Mouse (Mus musculus) G1E (cell line): ENCODE measurements around the gene Brat1. TPM values are rescaled to one million over a fixed set of nuclear protein-coding genes. Genes with fewer than 3 reads are reported as not detected.

Source experiments
- ATAC-seq: 2 replicates; pipeline ENCODE4 v1.8.0; 2016; ENCODE audit warnings: mild to moderate bottlenecking; ENCODE audit not compliant: insufficient number of reproducible peaks, poor library complexity, low FRiP score, severe bottlenecking; ENCODE audit errors: extremely low read depth
- DNase-seq: peaks from one replicate; pipeline ENCODE4 v3.0.0; 2012; ENCODE audit warnings: low spot score
- H3K27me3 ChIP-seq: 2 replicates; pipeline ENCODE4 v1.6.1; 2012; ENCODE audit warnings: mild to moderate bottlenecking, low read length, inconsistent platforms; ENCODE audit not compliant: insufficient read depth
- H3K36me3 ChIP-seq: replicated peaks from 2 replicates; pipeline ENCODE3; 2012; ENCODE audit warnings: mild to moderate bottlenecking, inconsistent platforms
- H3K4me1 ChIP-seq: 2 replicates; pipeline ENCODE4 v1.6.1; 2012; ENCODE audit warnings: low read depth, low read length, inconsistent platforms, mixed read lengths; ENCODE audit not compliant: insufficient read depth
- H3K4me3 ChIP-seq: 2 replicates; pipeline ENCODE4 v1.5.1; 2012; ENCODE audit warnings: low read depth, mild to moderate bottlenecking, inconsistent platforms, low read length, moderate library complexity, mixed read lengths
- H3K9me3 ChIP-seq: replicated peaks from 2 replicates; pipeline ENCODE4 v1.6.1; 2012; ENCODE audit warnings: inconsistent platforms
- CTCF ChIP-seq: IDR thresholded peaks from 2 replicates; pipeline ENCODE4 v1.5.1; 2012; ENCODE audit warnings: low read depth, low read length, inconsistent platforms, mixed read lengths
- GATA1 ChIP-seq: IDR thresholded peaks from 2 replicates; pipeline ENCODE4 v1.6.1; 2012; ENCODE audit warnings: borderline replicate concordance, low read length, inconsistent platforms, mixed read lengths
- GATA2 ChIP-seq: IDR thresholded peaks from 2 replicates; pipeline ENCODE4 v1.6.1; 2012; ENCODE audit warnings: low read depth, low read length, inconsistent platforms, borderline replicate concordance
- POLR2AphosphoS5 ChIP-seq: IDR thresholded peaks from 2 replicates; pipeline ENCODE4 v1.6.1; 2012; ENCODE audit warnings: low read depth, low read length, inconsistent platforms; ENCODE audit not compliant: insufficient replicate concordance
- TAL1 ChIP-seq: conservative IDR thresholded peaks from 2 replicates; pipeline ENCODE4 v1.6.1; 2012; ENCODE audit warnings: low read depth, low read length, inconsistent platforms, mixed read lengths
- polyA plus RNA-seq: library from polyadenylated mRNA; stranded (reverse); fragments of >175 nt; gene quantifications from 2 replicates; pipeline ENCODE4 v1.2.3, GENCODE M21; 2012
- total RNA-seq, 2 experiments: library from RNA; stranded (forward) in 1 of 2; stranded (reverse) in 1 of 2; fragments of 200-1000 nt in 1 of 2; fragments of >200 nt in 1 of 2; fragmentation: Nextera tagmentation in 1 of 2; gene quantifications; 2 replicates each; pipeline ENCODE4 v1.2.3; 2014 to 2017

Gene Brat1
- total and polyA plus RNA-seq, 3 experiments: 9.5 to 25.7 (median 11.1) TPM

GRCm38 (mm10) chr5:140726946-140727740 lies 22.3 kb downstream of the Brat1 start:
- DNase-seq: no peak
- peaks cover 9% of the 10 kb centered on the region for H3K4me1 ChIP-seq
- H3K4me3 ChIP-seq: no peak overlapping the region
- TF ChIP-seq CTCF (no peak), GATA1 (no peak), POLR2AphosphoS5 (no peak; the same call in 1 of the 2 replicates), GATA2 (no peak), TAL1 (no peak)
- ATAC-seq: no peak
- no peaks in the 10 kb centered on the region for H3K36me3 ChIP-seq
- H3K27me3 ChIP-seq: peaks cover 22% of the 10 kb centered on the region
- H3K9me3 ChIP-seq: no peaks in the 10 kb centered on the region

DNA sequence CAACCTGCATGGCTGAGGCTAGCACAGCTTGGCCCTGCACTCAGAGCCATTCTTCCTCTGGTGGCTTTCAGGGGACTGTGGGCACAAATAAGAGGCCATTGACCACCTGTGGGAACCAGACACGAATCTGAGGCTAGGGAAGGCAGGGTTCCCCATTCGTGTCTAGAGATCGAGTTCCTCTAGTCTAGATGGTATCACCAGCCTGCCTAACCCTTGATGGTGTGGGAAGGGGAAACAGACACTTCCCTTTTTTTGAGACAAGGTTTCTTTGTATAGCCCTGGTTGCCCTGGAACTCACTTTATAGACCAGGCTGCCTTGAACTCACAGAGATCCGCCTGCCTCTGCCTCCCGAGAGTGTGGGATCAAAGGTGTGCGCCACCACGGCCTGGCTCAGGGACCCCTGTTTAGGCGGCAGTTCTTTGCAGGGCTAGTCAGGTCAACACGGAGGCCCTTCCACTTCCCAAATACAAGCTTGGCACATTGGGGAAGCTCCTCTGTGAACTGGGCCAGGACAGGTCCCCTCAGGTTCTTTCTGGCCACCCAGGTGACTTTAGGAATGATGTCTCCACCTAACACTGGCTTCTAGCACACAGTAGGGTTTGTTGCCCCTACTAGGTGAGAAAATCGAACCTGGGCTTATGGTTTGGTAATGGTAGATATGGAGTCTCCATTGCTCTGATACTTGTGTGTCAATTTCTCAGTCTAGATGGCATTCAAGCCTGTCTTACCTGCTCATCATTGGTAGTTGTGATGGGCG lies 26.4 kb downstream of the Brat1 start:
- H3K36me3 ChIP-seq: no peaks in the 10 kb centered on the region
- H3K27me3 ChIP-seq: peaks cover 39% of the 10 kb centered on the region
- no peak for TF ChIP-seq POLR2AphosphoS5
- no peak for TF ChIP-seq GATA1
- no peak for TF ChIP-seq GATA2
- TF ChIP-seq CTCF: no peak
- no peak for TF ChIP-seq TAL1
- H3K4me3 ChIP-seq: no peak overlapping the region
- DNase-seq (peak; percentile 34), ATAC-seq (peak; percentile 79)
- peaks cover 20% of the 10 kb centered on the region for H3K4me1 ChIP-seq
- H3K9me3 ChIP-seq: no peaks in the 10 kb centered on the region

DNA sequence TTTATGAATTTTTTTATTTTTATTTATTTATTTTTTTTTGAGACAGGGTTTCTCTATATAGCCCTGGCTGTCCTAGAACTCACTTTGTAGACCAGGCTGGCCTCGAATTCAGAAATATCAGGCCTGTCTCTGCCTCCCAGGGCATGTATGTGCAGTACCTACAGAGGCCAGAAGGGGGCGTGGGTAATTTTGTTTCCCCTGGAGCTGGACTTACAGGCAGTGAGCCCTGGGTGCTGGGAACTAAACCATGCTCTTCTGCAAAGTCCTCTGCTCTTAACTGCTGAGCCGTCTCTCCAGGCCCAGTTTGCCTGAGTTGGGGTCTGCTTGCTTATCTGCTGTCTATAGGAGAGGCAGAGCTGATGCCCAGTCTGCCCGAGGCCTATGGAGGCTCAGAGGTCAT lies 27.4 kb downstream of the Brat1 start:
- H3K9me3 ChIP-seq: no peaks in the 10 kb centered on the region
- H3K4me3 ChIP-seq: no peak overlapping the region
- H3K36me3 ChIP-seq: no peaks in the 10 kb centered on the region
- ATAC-seq (peak; percentile 32; the same call in 1 of the 2 replicates), DNase-seq (no peak)
- peaks cover 20% of the 10 kb centered on the region for H3K4me1 ChIP-seq
- TF ChIP-seq GATA1 (no peak), CTCF (peak; percentile 54; the same call in 1 of the 2 replicates), GATA2 (no peak), TAL1 (no peak), POLR2AphosphoS5 (no peak)
- peaks cover 43% of the 10 kb centered on the region for H3K27me3 ChIP-seq

DNA sequence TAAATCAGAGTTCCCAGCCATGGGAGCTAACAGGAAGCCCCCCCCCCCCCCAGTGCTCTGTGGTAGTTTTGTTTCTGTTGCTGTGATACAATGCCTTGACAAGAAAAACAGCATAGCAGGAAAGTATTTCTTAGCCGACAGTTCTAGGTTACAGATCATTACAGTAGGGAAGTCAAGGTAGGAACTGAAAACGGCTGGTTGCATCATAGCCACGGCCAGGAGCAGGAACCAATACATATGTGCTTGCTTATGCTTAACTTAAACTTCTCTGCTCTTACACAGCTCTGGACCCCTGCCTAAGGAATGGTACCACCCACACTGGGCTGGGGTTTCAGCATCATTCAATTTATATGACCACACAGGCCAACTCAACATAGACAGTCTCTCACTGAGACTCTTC lies 28.5 kb downstream of the Brat1 start:
- ATAC-seq: no peak
- no peaks in the 10 kb centered on the region for H3K36me3 ChIP-seq
- peaks cover 50% of the 10 kb centered on the region for H3K27me3 ChIP-seq
- no peaks in the 10 kb centered on the region for H3K9me3 ChIP-seq
- no peak for TF ChIP-seq CTCF
- TF ChIP-seq GATA2: no peak
- no peak for TF ChIP-seq TAL1
- TF ChIP-seq POLR2AphosphoS5: no peak
- no peak for TF ChIP-seq GATA1
- peaks cover 20% of the 10 kb centered on the region for H3K4me1 ChIP-seq
- no peak overlapping the region for H3K4me3 ChIP-seq
- no peak for DNase-seq

DNA sequence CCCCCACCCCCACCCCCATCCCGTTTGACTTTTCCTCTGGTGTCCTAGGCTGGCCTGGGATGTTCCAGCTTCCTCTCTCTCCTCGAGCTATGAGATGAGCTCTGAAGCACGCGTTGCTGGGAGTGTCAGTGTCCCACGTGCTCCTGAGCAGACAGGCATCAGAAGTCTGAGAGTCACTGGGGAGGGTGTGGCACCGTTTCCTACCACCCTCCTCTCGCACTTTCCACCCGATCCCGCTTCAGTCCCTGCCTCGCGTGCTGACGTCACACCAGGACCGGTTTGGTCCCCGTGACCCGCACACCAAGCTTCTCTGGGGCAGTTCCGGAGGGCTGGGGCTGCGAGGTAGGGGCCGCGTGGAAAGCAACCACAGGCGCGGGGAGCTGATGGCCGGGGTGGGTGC lies 30.5 kb downstream of the Brat1 start:
- Histone ChIP-seq H3K9me3 (no peaks in the 10 kb centered on the region), H3K4me1 (peaks cover 20% of the 10 kb centered on the region), H3K4me3 (no peak overlapping the region; the same call in 1 of the 2 replicates), H3K27me3 (peaks cover 51% of the 10 kb centered on the region), H3K36me3 (no peaks in the 10 kb centered on the region)
- ATAC-seq: no peak
- no peak for DNase-seq
- TF ChIP-seq CTCF: no peak
- TF ChIP-seq GATA2: no peak
- no peak for TF ChIP-seq GATA1
- no peak for TF ChIP-seq TAL1
- no peak for TF ChIP-seq POLR2AphosphoS5

- Histone ChIP-seq H3K27me3 (peaks cover 52% of the 10 kb centered on the region), H3K4me1 (peaks cover 15% of the 10 kb centered on the region), H3K9me3 (no peaks in the 10 kb centered on the region)
Measured at GRCm38 (mm10) chr5:140736166-140736565, 31.4 kb downstream of the Brat1 start.

More at GRCm38 (mm10) chr5:140736166-140736565, 31.4 kb downstream of the Brat1 start:
- TF ChIP-seq GATA1 (no peak), CTCF (no peak), TAL1 (no peak), POLR2AphosphoS5 (no peak), GATA2 (no peak)
- DNase-seq (no peak), ATAC-seq (no peak)
- no peaks in the 10 kb centered on the region for H3K36me3 ChIP-seq
- H3K4me3 ChIP-seq: no peak overlapping the region
